Mouse (Mus musculus) limb, embryonic 13.5 days (tissue): Measurements from ENCODE around the gene Sergef. TPM values are rescaled to one million over a fixed set of nuclear protein-coding genes. Genes with fewer than 3 reads are reported as not detected.
A peak's percentile ranks its signal among the peaks of the same experiment; 100 is the strongest.
"Not testable (repeated sequence)": the region's sequence is repeated elsewhere in the genome, so short reads cannot be mapped to it uniquely, and the experiment has no call there.

Experiments used
- ATAC-seq: fragments of 200-750 bp; cut with Nextera tagmentation; 2 replicates; pipeline ENCODE4 v1.8.0; 2017; ENCODE audit warnings: low read depth, moderate number of reproducible peaks, moderate TSS enrichment; ENCODE audit not compliant: low FRiP score
- H3K27ac ChIP-seq: fragments of 300-500 bp; sonication (generic); 2 replicates; pipeline ENCODE4 v1.5.1; 2015; ENCODE audit warnings: inconsistent platforms, mild to moderate bottlenecking, moderate library complexity
- H3K27me3 ChIP-seq: fragments of 300-500 bp; sonication (generic); 2 replicates; pipeline ENCODE4 v1.6.1; 2015; ENCODE audit warnings: mild to moderate bottlenecking, inconsistent platforms
- H3K36me3 ChIP-seq: fragments of 300-500 bp; sonication (generic); 2 replicates; pipeline ENCODE4 v1.6.1; 2015; ENCODE audit warnings: inconsistent platforms, mild to moderate bottlenecking, moderate library complexity
- H3K4me1 ChIP-seq: fragments of 300-500 bp; sonication (generic); 2 replicates; pipeline ENCODE4 v1.6.1; 2015; ENCODE audit warnings: inconsistent platforms
- H3K4me2 ChIP-seq: fragments of 300-500 bp; sonication (generic); replicated peaks from 2 replicates; pipeline ENCODE4 v1.6.1; 2015; ENCODE audit warnings: inconsistent platforms, mild to moderate bottlenecking, moderate library complexity
- H3K4me3 ChIP-seq: fragments of 300-500 bp; sonication (generic); 2 replicates; pipeline ENCODE4 v1.5.1; 2015; ENCODE audit warnings: moderate library complexity, mild to moderate bottlenecking, inconsistent platforms
- H3K9ac ChIP-seq: fragments of 300-500 bp; sonication (generic); 2 replicates; pipeline ENCODE4 v1.6.1; 2015; ENCODE audit warnings: mild to moderate bottlenecking, inconsistent platforms
- H3K9me3 ChIP-seq: fragments of 300-500 bp; sonication (generic); 2 replicates; pipeline ENCODE4 v1.6.1; 2016; ENCODE audit warnings: inconsistent platforms
- WGBS: fragments of 180-500 bp; shearing (Covaris S2); methylation state at CpG from one replicate; pipeline ENCODE4 v1.1.7; 2015; 5-methylcytosine and 5-hydroxymethylcytosine counted together
- polyA plus RNA-seq: library from polyadenylated mRNA; unstranded; fragments of >200 nt; fragmentation: Nextera tagmentation; extraction: Ambion mirVana; gene quantifications from 2 replicates; pipeline ENCODE4 v1.2.1, GENCODE M21; 2015

Sergef gene
- polyA plus RNA-seq, 1 experiment from 2014 or later, result 13.2 TPM

GRCm38 (mm10) chr7:46650231-46650630 lies 10.6 kb upstream of the Sergef start:
- H3K4me2 ChIP-seq, ATAC-seq, H3K36me3 ChIP-seq, H3K4me1 ChIP-seq, H3K4me3 ChIP-seq, H3K27me3 ChIP-seq, H3K9me3 ChIP-seq, H3K9ac ChIP-seq, H3K27ac ChIP-seq: not testable (repeated sequence)
- WGBS, result 52% methylated on average over 5 of the region's 5 CpGs

- H3K27me3 ChIP-seq, result no peaks in the 10 kb centered on the region
- no peaks in the 10 kb centered on the region for H3K4me1 ChIP-seq
- H3K36me3 ChIP-seq, result no peaks in the 10 kb centered on the region
- no peak overlapping the region for H3K4me2 ChIP-seq
- no peaks in the 10 kb centered on the region for H3K9me3 ChIP-seq
- H3K9ac ChIP-seq, result no peak overlapping the region
- H3K4me3 ChIP-seq, result no peak overlapping the region
- no peak overlapping the region for H3K27ac ChIP-seq
- 70% methylated on average over 4 of the region's 4 CpGs for WGBS
- ATAC-seq, result no peak
Observed at GRCm38 (mm10) chr7:46648431-46649140, 9.0 kb upstream of the Sergef start.

GRCm38 (mm10) chr7:46643172-46643571 lies 3.6 kb upstream of the Sergef start:
- Histone ChIP-seq H3K9ac (no peak overlapping the region), H3K36me3 (no peaks in the 10 kb centered on the region), H3K4me3 (no peak overlapping the region), H3K4me1 (peaks cover 10% of the 10 kb centered on the region), H3K27ac (no peak overlapping the region), H3K9me3 (no peaks in the 10 kb centered on the region), H3K4me2 (no peak overlapping the region), H3K27me3 (peaks cover 10% of the 10 kb centered on the region)
- ATAC-seq, result no peak
- 89% methylated on average over 1 of the region's 1 CpGs for WGBS

GRCm38 (mm10) chr7:46640062-46640461 lies 455 bp upstream of the Sergef start:
- H3K9me3 ChIP-seq, result no peaks in the 10 kb centered on the region
- WGBS, result 19% methylated on average over 17 of the region's 17 CpGs
- no peak; the same call in 1 of the 2 replicates for ATAC-seq
- H3K27me3 ChIP-seq, result peaks cover 10% of the 10 kb centered on the region
- no peaks in the 10 kb centered on the region for H3K36me3 ChIP-seq
- peak overlapping the region; percentile 79 for H3K9ac ChIP-seq
- H3K27ac ChIP-seq, result no peak overlapping the region
- H3K4me1 ChIP-seq, result peaks cover 10% of the 10 kb centered on the region
- peak overlapping the region; percentile 69 for H3K4me3 ChIP-seq
- H3K4me2 ChIP-seq, result peak overlapping the region; percentile 88

GRCm38 (mm10) chr7:46638889-46639691 lies 517 bp downstream of the Sergef start:
- H3K9ac ChIP-seq, result peak overlapping the region; percentile 79
- H3K9me3 ChIP-seq, result no peaks in the 10 kb centered on the region
- H3K27me3 ChIP-seq, result peaks cover 10% of the 10 kb centered on the region
- H3K4me2 ChIP-seq, result peak overlapping the region; percentile 88
- peaks cover 10% of the 10 kb centered on the region for H3K4me1 ChIP-seq
- no peak for ATAC-seq
- H3K4me3 ChIP-seq, result peak overlapping the region; percentile 69
- H3K27ac ChIP-seq, result no peak overlapping the region
- H3K36me3 ChIP-seq, result no peaks in the 10 kb centered on the region
- WGBS, result 9% methylated on average over 32 of the region's 32 CpGs

- Histone ChIP-seq H3K4me1 (no peaks in the 10 kb centered on the region), H3K27ac (no peak overlapping the region), H3K9me3 (no peaks in the 10 kb centered on the region), H3K4me2 (no peak overlapping the region), H3K36me3 (peaks cover 18% of the 10 kb centered on the region), H3K27me3 (no peaks in the 10 kb centered on the region), H3K9ac (no peak overlapping the region), H3K4me3 (no peak overlapping the region)
- 75% methylated on average over 8 of the region's 8 CpGs for WGBS
- no peak; the same call in 1 of the 2 replicates for ATAC-seq
Observed at GRCm38 (mm10) chr7:46628375-46628975, 11.1 kb downstream of the Sergef start.

- 56% methylated on average over 2 of the region's 3 CpGs for WGBS
- ATAC-seq, result no peak
- Histone ChIP-seq H3K9ac (no peak overlapping the region), H3K4me2 (no peak overlapping the region), H3K27ac (no peak overlapping the region), H3K9me3 (no peaks in the 10 kb centered on the region), H3K4me3 (no peak overlapping the region), H3K36me3 (peaks cover 15% of the 10 kb centered on the region), H3K4me1 (no peaks in the 10 kb centered on the region), H3K27me3 (no peaks in the 10 kb centered on the region)
Observed at GRCm38 (mm10) chr7:46623979-46624378, 15.6 kb downstream of the Sergef start.

- H3K9ac ChIP-seq, result no peak overlapping the region
- peaks cover 18% of the 10 kb centered on the region for H3K36me3 ChIP-seq
- 89% methylated on average over 23 of the region's 23 CpGs for WGBS
- no peak for ATAC-seq
- no peaks in the 10 kb centered on the region for H3K4me1 ChIP-seq
- H3K27me3 ChIP-seq, result no peaks in the 10 kb centered on the region
- no peak overlapping the region for H3K27ac ChIP-seq
- H3K9me3 ChIP-seq, result no peaks in the 10 kb centered on the region
- no peak overlapping the region for H3K4me2 ChIP-seq
- H3K4me3 ChIP-seq, result no peak overlapping the region
Observed at GRCm38 (mm10) chr7:46618416-46619110, 21.0 kb downstream of the Sergef start.

- Histone ChIP-seq H3K4me3 (no peak overlapping the region), H3K9ac (no peak overlapping the region), H3K4me2 (no peak overlapping the region), H3K36me3 (peaks cover 23% of the 10 kb centered on the region), H3K27ac (no peak overlapping the region), H3K9me3 (no peaks in the 10 kb centered on the region), H3K27me3 (no peaks in the 10 kb centered on the region), H3K4me1 (peaks cover 11% of the 10 kb centered on the region; the same call in 1 of the 2 replicates)
- no peak for ATAC-seq
- 92% methylated on average over 7 of the region's 7 CpGs for WGBS
Observed at GRCm38 (mm10) chr7:46616429-46617005, 23.1 kb downstream of the Sergef start.

- H3K4me1 ChIP-seq, result peaks cover 11% of the 10 kb centered on the region; the same call in 1 of the 2 replicates
- no peak overlapping the region for H3K9ac ChIP-seq
- H3K4me2 ChIP-seq, result no peak overlapping the region
- no peak overlapping the region for H3K4me3 ChIP-seq
- no peaks in the 10 kb centered on the region for H3K9me3 ChIP-seq
- H3K27ac ChIP-seq, result no peak overlapping the region
- 67% methylated on average over 5 of the region's 5 CpGs for WGBS
- no peaks in the 10 kb centered on the region for H3K27me3 ChIP-seq
- H3K36me3 ChIP-seq, result peaks cover 19% of the 10 kb centered on the region
- no peak for ATAC-seq
Observed at GRCm38 (mm10) chr7:46615256-46615977, 24.2 kb downstream of the Sergef start.

- H3K36me3 ChIP-seq, result peaks cover 10% of the 10 kb centered on the region; the same call in 1 of the 2 replicates
- no peak overlapping the region for H3K4me3 ChIP-seq
- whole genome bisulfite sequencing, result 93% methylated on average over 12 of the region's 12 CpGs
- H3K27me3 ChIP-seq, result no peaks in the 10 kb centered on the region
- H3K27ac ChIP-seq, result no peak overlapping the region
- H3K4me1 ChIP-seq, result peaks cover 11% of the 10 kb centered on the region; the same call in 1 of the 2 replicates
- H3K4me2 ChIP-seq, result no peak overlapping the region
- no peak overlapping the region for H3K9ac ChIP-seq
- ATAC-seq, result no peak
- no peaks in the 10 kb centered on the region for H3K9me3 ChIP-seq
Observed at GRCm38 (mm10) chr7:46614263-46614662, 25.3 kb downstream of the Sergef start.
